Mouse (Mus musculus) kidney, adult 2 months (tissue): ENCODE measurements around the gene Zfp683.

ENCODE experiments used
- CTCF ChIP-seq: fragments of 200-500 bp; conservative IDR thresholded peaks from 2 replicates; pipeline ENCODE4 v1.5.1; 2011; ENCODE audit warnings: low read depth, mild to moderate bottlenecking, control low read depth, low read length, moderate library complexity, mixed read lengths; ENCODE audit not compliant: insufficient read depth, insufficient read length
- POLR2A ChIP-seq: fragments of 200-500 bp; IDR thresholded peaks from one replicate; pipeline ENCODE4 v1.6.1; 2011; ENCODE audit warnings: low read depth, low read length, control low read depth

- TF ChIP-seq CTCF (no peak), POLR2A (no peak)
Observed at GRCm38 (mm10) chr4:134084999-134085398, 31.4 kb downstream of the Zfp683 start.
